Mouse (Mus musculus): Measurements from ENCODE around the gene Emc9.
A peak's percentile ranks its signal among the peaks of the same experiment; 100 is the strongest.

The Emc9 gene

GRCm38 (mm10) chr14:55584702-55585565 lies at the start of gene Emc9:
Gene Emc9, minus strand, starts transcription at chr14:55585302.
- peak; percentile 64 for DNase-seq (ENCODE audit: low spot score)

GRCm38 (mm10) chr14:55629312-55629711 lies 44.2 kb upstream of the Emc9 start:
- DNase-seq (ENCODE audit: low spot score) = peak; percentile 53

- DNase-seq (ENCODE audit: low spot score) = no peak
Measured at GRCm38 (mm10) chr14:55628077-55628827, 43.1 kb upstream of the Emc9 start.

GRCm38 (mm10) chr14:55618486-55619195 lies 33.5 kb upstream of the Emc9 start:
- no peak for DNase-seq (ENCODE audit: low spot score)

GRCm38 (mm10) chr14:55617822-55618221 lies 32.7 kb upstream of the Emc9 start, which contains the start of gene Rec8:
Gene Rec8, plus strand, starts transcription at chr14:55618037.
- DNase-seq (ENCODE audit: low spot score) = no peak

GRCm38 (mm10) chr14:55616844-55617243 lies 31.7 kb upstream of the Emc9 start:
- DNase-seq (ENCODE audit: low spot score) = no peak

GRCm38 (mm10) chr14:55615876-55616275 lies 30.8 kb upstream of the Emc9 start:
- no peak for DNase-seq (ENCODE audit: low spot score)

GRCm38 (mm10) chr14:55614565-55615178 lies 29.6 kb upstream of the Emc9 start:
- DNase-seq (ENCODE audit: low spot score) = no peak

GRCm38 (mm10) chr14:55613346-55613745 lies 28.2 kb upstream of the Emc9 start:
- DNase-seq (ENCODE audit: low spot score) = no peak

GRCm38 (mm10) chr14:55608339-55608738 lies 23.2 kb upstream of the Emc9 start:
- no peak for DNase-seq (ENCODE audit: low spot score)

- no peak for DNase-seq (ENCODE audit: low spot score)
Measured at GRCm38 (mm10) chr14:55605743-55606459, 20.8 kb upstream of the Emc9 start.

GRCm38 (mm10) chr14:55604823-55605222 lies 19.7 kb upstream of the Emc9 start:
- no peak for DNase-seq (ENCODE audit: low spot score)

- DNase-seq (ENCODE audit: low spot score) = peak; percentile 84
Measured at GRCm38 (mm10) chr14:55603633-55604576, 18.8 kb upstream of the Emc9 start.

- DNase-seq (ENCODE audit: low spot score) = no peak
Measured at GRCm38 (mm10) chr14:55603271-55603632, 18.1 kb upstream of the Emc9 start, which contains the start of gene Irf9. Gene Irf9, plus strand, starts transcription at chr14:55603571.

- no peak for DNase-seq (ENCODE audit: low spot score)
Measured at GRCm38 (mm10) chr14:55598521-55599390, 13.7 kb upstream of the Emc9 start.

- DNase-seq (ENCODE audit: low spot score) = no peak
Measured at GRCm38 (mm10) chr14:55596036-55596690, 11.1 kb upstream of the Emc9 start.

- no peak for DNase-seq (ENCODE audit: low spot score)
Measured at GRCm38 (mm10) chr14:55592226-55592625, 7.1 kb upstream of the Emc9 start.

- DNase-seq (ENCODE audit: low spot score) = peak; percentile 82
Measured at GRCm38 (mm10) chr14:55591331-55591891, 6.3 kb upstream of the Emc9 start, which contains the start of gene Rnf31. Gene Rnf31, plus strand, starts transcription at chr14:55591708.

All from urinary bladder, postnatal 25 days (tissue).